Mouse (Mus musculus) heart, embryonic 15.5 days (tissue): ENCODE measurements around the gene Mon1a. TPM values are rescaled to one million over a fixed set of nuclear protein-coding genes. Genes with fewer than 3 reads are reported as not detected.

Experiments
- ATAC-seq: fragments of 200-750 bp; cut with Nextera tagmentation; replicated peaks from 2 replicates; pipeline ENCODE4 v1.8.0; 2017; ENCODE audit warnings: low read depth, moderate TSS enrichment; ENCODE audit not compliant: insufficient number of reproducible peaks, insufficient read depth, low FRiP score
- H3K27ac ChIP-seq: fragments of 300-500 bp; sonication (generic); 2 replicates; pipeline ENCODE4 v1.5.1; 2015; ENCODE audit warnings: mild to moderate bottlenecking, inconsistent platforms
- H3K27me3 ChIP-seq: fragments of 300-500 bp; sonication (generic); 2 replicates; pipeline ENCODE4 v1.6.1; 2015; ENCODE audit warnings: inconsistent platforms
- H3K36me3 ChIP-seq: fragments of 300-500 bp; sonication (generic); 2 replicates; pipeline ENCODE4 v1.6.1; 2015; ENCODE audit warnings: mild to moderate bottlenecking, inconsistent platforms
- H3K4me1 ChIP-seq: fragments of 300-500 bp; sonication (generic); replicated peaks from 2 replicates; pipeline ENCODE4 v1.6.1; 2015; ENCODE audit warnings: inconsistent platforms
- H3K4me2 ChIP-seq: fragments of 300-500 bp; sonication (generic); 2 replicates; pipeline ENCODE4 v1.6.1; 2015; ENCODE audit warnings: inconsistent platforms, mild to moderate bottlenecking, moderate library complexity
- H3K4me3 ChIP-seq: fragments of 300-500 bp; sonication (generic); 2 replicates; pipeline ENCODE4 v1.5.1; 2015; ENCODE audit warnings: mild to moderate bottlenecking, inconsistent platforms
- H3K9ac ChIP-seq: fragments of 300-500 bp; sonication (generic); 2 replicates; pipeline ENCODE4 v1.6.1; 2015; ENCODE audit warnings: mild to moderate bottlenecking, inconsistent platforms
- H3K9me3 ChIP-seq: fragments of 300-500 bp; sonication (generic); replicated peaks from 2 replicates; pipeline ENCODE4 v1.6.1; 2016; ENCODE audit warnings: inconsistent platforms
- WGBS: fragments of 180-500 bp; shearing (Covaris S2); methylation state at CpG from one replicate; pipeline ENCODE4 v1.1.7; 2015; ENCODE audit warnings: mixed read lengths; 5-methylcytosine and 5-hydroxymethylcytosine counted together
- polyA plus RNA-seq: library from polyadenylated mRNA; unstranded; fragments of >200 nt; fragmentation: Nextera tagmentation; extraction: Ambion mirVana; gene quantifications from 2 replicates; pipeline ENCODE4 v1.2.1, GENCODE M21; 2015

Gene Mon1a
- polyA plus RNA-seq, 1 experiment from 2014 or later: 8.5 TPM

- H3K4me2 ChIP-seq: no peak overlapping the region
- no peak overlapping the region for H3K9ac ChIP-seq
- no peaks in the 10 kb centered on the region for H3K9me3 ChIP-seq
- no peaks in the 10 kb centered on the region for H3K36me3 ChIP-seq
- H3K27me3 ChIP-seq: no peaks in the 10 kb centered on the region; the same call in 1 of the 2 replicates
- no peak overlapping the region for H3K4me3 ChIP-seq
- no peak for ATAC-seq
- H3K4me1 ChIP-seq: peaks cover 12% of the 10 kb centered on the region; the same call in 1 of the 2 replicates
- no peak overlapping the region for H3K27ac ChIP-seq
- 71% methylated on average over 6 of the region's 6 CpGs for WGBS
Measured at GRCm38 (mm10) chr9:107890260-107890659, 2.3 kb downstream of the Mon1a start.

GRCm38 (mm10) chr9:107891023-107891422 lies 3.1 kb downstream of the Mon1a start:
- Histone ChIP-seq H3K27ac (no peak overlapping the region), H3K4me2 (no peak overlapping the region), H3K36me3 (no peaks in the 10 kb centered on the region), H3K4me1 (peaks cover 12% of the 10 kb centered on the region; the same call in 1 of the 2 replicates), H3K9ac (no peak overlapping the region), H3K4me3 (no peak overlapping the region), H3K27me3 (no peaks in the 10 kb centered on the region; the same call in 1 of the 2 replicates), H3K9me3 (no peaks in the 10 kb centered on the region)
- 100% methylated on average over 1 of the region's 1 CpGs for WGBS
- no peak for ATAC-seq

- H3K27me3 ChIP-seq: peaks cover 24% of the 10 kb centered on the region
- H3K4me3 ChIP-seq: no peak overlapping the region
- H3K27ac ChIP-seq: no peak overlapping the region
- no peak for ATAC-seq
- WGBS: 82% methylated on average over 10 of the region's 10 CpGs
- H3K4me2 ChIP-seq: no peak overlapping the region
- H3K9ac ChIP-seq: no peak overlapping the region
- no peaks in the 10 kb centered on the region for H3K9me3 ChIP-seq
- peaks cover 3% of the 10 kb centered on the region; the same call in 1 of the 2 replicates for H3K36me3 ChIP-seq
- peaks cover 7% of the 10 kb centered on the region for H3K4me1 ChIP-seq
Measured at GRCm38 (mm10) chr9:107898563-107898962, 10.6 kb downstream of the Mon1a start.

GRCm38 (mm10) chr9:107899855-107900254 lies 11.9 kb downstream of the Mon1a start:
- no peaks in the 10 kb centered on the region for H3K9me3 ChIP-seq
- no peak overlapping the region for H3K9ac ChIP-seq
- H3K36me3 ChIP-seq: peaks cover 3% of the 10 kb centered on the region; the same call in 1 of the 2 replicates
- no peak for ATAC-seq
- peaks cover 24% of the 10 kb centered on the region for H3K27me3 ChIP-seq
- 72% methylated on average over 12 of the region's 12 CpGs for WGBS
- no peak overlapping the region for H3K4me3 ChIP-seq
- H3K4me1 ChIP-seq: peaks cover 8% of the 10 kb centered on the region
- H3K4me2 ChIP-seq: no peak overlapping the region
- no peak overlapping the region for H3K27ac ChIP-seq

- peaks cover 24% of the 10 kb centered on the region for H3K27me3 ChIP-seq
- H3K36me3 ChIP-seq: peaks cover 3% of the 10 kb centered on the region; the same call in 1 of the 2 replicates
- ATAC-seq: no peak
- peak overlapping the region; percentile 42 for H3K4me3 ChIP-seq
- H3K27ac ChIP-seq: no peak overlapping the region
- 11% methylated on average over 44 of the region's 44 CpGs for WGBS
- H3K4me2 ChIP-seq: peak overlapping the region; percentile 69
- H3K9me3 ChIP-seq: no peaks in the 10 kb centered on the region
- peaks cover 16% of the 10 kb centered on the region for H3K4me1 ChIP-seq
- peak overlapping the region; percentile 11; the same call in 1 of the 2 replicates for H3K9ac ChIP-seq
Measured at GRCm38 (mm10) chr9:107900840-107901626, 13.1 kb downstream of the Mon1a start.

- no peak overlapping the region for H3K9ac ChIP-seq
- peaks cover 24% of the 10 kb centered on the region for H3K27me3 ChIP-seq
- WGBS: 25% methylated on average over 17 of the region's 17 CpGs
- H3K27ac ChIP-seq: no peak overlapping the region
- H3K4me1 ChIP-seq: peaks cover 22% of the 10 kb centered on the region
- peak overlapping the region; percentile 69 for H3K4me2 ChIP-seq
- ATAC-seq: no peak
- H3K36me3 ChIP-seq: peaks cover 3% of the 10 kb centered on the region; the same call in 1 of the 2 replicates
- no peak overlapping the region for H3K4me3 ChIP-seq
- no peaks in the 10 kb centered on the region for H3K9me3 ChIP-seq
Measured at GRCm38 (mm10) chr9:107901627-107901914, 13.6 kb downstream of the Mon1a start.

- Histone ChIP-seq H3K27ac (0 out of 2 replicates have a peak overlapping the region, but pooled peaks have one; percentile 44), H3K9ac (no peak overlapping the region), H3K36me3 (peaks cover 3% of the 10 kb centered on the region; the same call in 1 of the 2 replicates), H3K4me2 (0 out of 2 replicates have a peak overlapping the region, but pooled peaks have one; percentile 9), H3K9me3 (no peaks in the 10 kb centered on the region), H3K4me1 (peaks cover 46% of the 10 kb centered on the region), H3K4me3 (no peak overlapping the region), H3K27me3 (peaks cover 21% of the 10 kb centered on the region)
- no peak; the same call in 1 of the 2 replicates for ATAC-seq
- WGBS: 4% methylated on average over 4 of the region's 4 CpGs
Measured at GRCm38 (mm10) chr9:107904726-107905125, 16.8 kb downstream of the Mon1a start.

GRCm38 (mm10) chr9:107906252-107906966 lies 18.5 kb downstream of the Mon1a start, which contains the start of gene Mst1r:
TSS of gene Mst1r (plus strand) at chr9:107906873.
- ATAC-seq: peak; percentile 63
- H3K4me3 ChIP-seq: peak within 1 kb of the TSS; percentile 51
- H3K9me3 ChIP-seq: no peaks in the 10 kb centered on the region
- peak within 1 kb of the TSS; percentile 50 for H3K9ac ChIP-seq
- H3K27ac ChIP-seq: peak within 1 kb of the TSS; percentile 24
- WGBS: 18% methylated on average over 19 of the region's 19 CpGs
- 0 out of 2 replicates have a peak, but pooled peaks cover 3% of the 10 kb centered on the region for H3K36me3 ChIP-seq
- H3K27me3 ChIP-seq: peaks cover 5% of the 10 kb centered on the region
- H3K4me2 ChIP-seq: peak within 1 kb of the TSS; percentile 88
- peaks cover 41% of the 10 kb centered on the region for H3K4me1 ChIP-seq

- Histone ChIP-seq H3K27me3 (no peaks in the 10 kb centered on the region), H3K9ac (peak overlapping the region; percentile 50), H3K9me3 (no peaks in the 10 kb centered on the region), H3K4me1 (peaks cover 39% of the 10 kb centered on the region), H3K36me3 (0 out of 2 replicates have a peak, but pooled peaks cover 3% of the 10 kb centered on the region), H3K4me2 (peak overlapping the region; percentile 88), H3K27ac (peak overlapping the region; percentile 24), H3K4me3 (peak overlapping the region; percentile 51)
- ATAC-seq: no peak
- WGBS: 45% methylated on average over 31 of the region's 31 CpGs
Measured at GRCm38 (mm10) chr9:107906967-107907800, 19.2 kb downstream of the Mon1a start.

GRCm38 (mm10) chr9:107907801-107908120 lies 19.8 kb downstream of the Mon1a start:
- peak overlapping the region; percentile 30; the same call in 1 of the 2 replicates for H3K9ac ChIP-seq
- peaks cover 39% of the 10 kb centered on the region for H3K4me1 ChIP-seq
- H3K27me3 ChIP-seq: peaks cover 1% of the 10 kb centered on the region; the same call in 1 of the 2 replicates
- H3K4me3 ChIP-seq: peak overlapping the region; percentile 51
- 67% methylated on average over 14 of the region's 14 CpGs for WGBS
- H3K9me3 ChIP-seq: no peaks in the 10 kb centered on the region
- 0 out of 2 replicates have a peak, but pooled peaks cover 2% of the 10 kb centered on the region for H3K36me3 ChIP-seq
- peak overlapping the region; percentile 88 for H3K4me2 ChIP-seq
- ATAC-seq: no peak
- H3K27ac ChIP-seq: peak overlapping the region; percentile 24
